Mouse (Mus musculus): Measurements from ENCODE around the gene Map7d3.

The Map7d3 gene

DNA sequence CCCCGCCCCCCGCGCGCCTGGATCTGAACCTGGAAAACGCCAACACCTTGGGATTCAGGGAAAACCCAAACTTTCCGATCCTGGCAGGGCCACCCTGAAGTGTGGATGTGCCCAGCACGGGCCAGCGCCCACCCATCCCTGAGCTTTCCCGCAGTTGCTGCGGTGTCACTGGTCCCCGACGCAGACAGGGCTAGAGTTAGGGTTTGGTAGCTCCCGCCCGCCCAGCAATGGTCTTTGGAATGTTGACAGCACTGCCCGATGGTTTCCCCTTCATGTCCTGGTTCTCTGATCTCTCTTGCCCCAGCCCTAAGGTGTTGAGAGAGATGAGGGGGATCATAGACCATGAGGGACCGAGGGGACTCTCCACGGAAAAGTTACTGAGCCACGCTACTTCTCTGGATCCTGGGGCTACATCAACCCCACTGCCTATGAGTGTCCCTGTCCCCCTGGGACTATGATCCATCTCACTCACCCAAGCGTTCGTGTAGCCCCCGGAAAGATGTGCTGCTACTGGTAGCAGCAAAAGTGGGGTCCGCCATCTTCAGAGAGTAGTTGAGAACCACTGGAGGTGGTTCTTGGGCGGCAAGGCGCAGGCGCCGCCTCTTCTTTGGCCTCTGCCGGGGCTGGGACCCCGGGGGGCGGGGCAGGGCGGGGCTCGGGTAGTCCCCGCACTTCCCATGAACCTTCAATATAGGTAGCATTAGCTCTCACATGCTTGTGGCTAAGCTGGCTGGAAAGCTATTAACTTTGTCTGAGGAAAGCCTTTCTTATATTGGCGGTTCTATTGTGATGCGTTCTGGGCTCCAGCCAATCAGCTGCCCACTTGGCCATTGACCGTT is at the start of gene Map7d3:
Map7d3 (minus strand) TSS at position 562 of the 839 bp plus-strand sequence.
- DNase-seq = peak; percentile 11

DNA sequence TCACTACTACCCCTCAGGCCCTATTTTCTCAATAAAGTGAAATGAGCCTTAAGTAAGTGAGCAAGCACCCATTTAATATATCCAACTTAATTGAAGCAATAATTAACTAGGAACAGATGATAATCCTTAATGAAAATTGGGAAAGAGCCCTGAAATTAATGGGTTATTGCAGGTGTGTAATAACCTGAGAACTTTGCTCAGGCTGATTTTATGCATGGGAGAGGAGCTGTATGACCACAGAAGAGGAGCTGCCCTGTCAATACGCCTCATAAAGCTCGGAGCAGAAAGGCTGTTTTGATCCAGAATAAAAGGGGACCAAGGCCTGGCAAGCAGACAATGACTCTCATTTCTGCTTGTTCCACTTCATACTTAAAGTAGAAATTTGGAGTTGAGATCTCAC is 47.7 kb upstream of the Map7d3 start, which contains the start of gene Adgrg4:
Adgrg4 (plus strand) TSS at position 301 of the 400 bp plus-strand sequence.
- no peak for DNase-seq

DNA sequence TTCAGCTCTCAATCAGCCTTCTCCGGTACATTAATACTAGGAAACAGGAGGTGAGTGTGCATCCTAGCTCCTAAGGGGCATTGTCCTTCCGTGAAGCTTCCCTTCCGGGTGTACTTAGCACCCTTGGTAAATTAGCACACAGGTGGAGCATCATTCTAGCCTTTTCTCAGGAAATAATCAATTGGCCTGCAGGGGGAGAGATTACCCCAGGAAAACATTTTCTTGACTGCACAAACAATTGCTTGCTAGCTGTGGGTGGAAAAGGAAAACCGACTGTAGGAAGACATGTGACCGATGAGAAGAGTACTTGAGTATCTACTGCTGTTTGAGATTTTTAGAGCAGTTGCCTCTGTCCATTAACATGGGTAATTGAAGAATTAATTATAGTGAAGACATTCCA is 19.1 kb upstream of the Map7d3 start:
- DNase-seq = no peak

DNA sequence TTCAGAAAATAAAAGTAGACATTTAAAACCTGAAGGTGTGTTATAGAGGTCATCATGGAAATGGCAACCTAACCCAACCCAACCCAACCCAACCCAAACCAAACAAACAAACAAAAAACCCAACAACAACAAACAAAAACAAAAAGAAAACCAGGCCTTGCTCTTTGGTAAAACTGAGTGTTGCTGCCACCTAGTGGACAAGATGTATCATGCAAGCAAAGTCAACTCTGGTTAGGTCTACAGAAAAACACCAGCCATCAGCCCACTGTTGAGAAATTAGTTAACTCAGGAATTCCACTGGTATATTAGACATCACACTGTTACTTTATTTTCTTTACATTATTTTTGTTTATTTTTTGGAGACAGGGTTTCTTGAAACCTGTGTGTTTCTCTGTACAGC is 17.2 kb upstream of the Map7d3 start:
- peak; percentile 53 for DNase-seq

DNA sequence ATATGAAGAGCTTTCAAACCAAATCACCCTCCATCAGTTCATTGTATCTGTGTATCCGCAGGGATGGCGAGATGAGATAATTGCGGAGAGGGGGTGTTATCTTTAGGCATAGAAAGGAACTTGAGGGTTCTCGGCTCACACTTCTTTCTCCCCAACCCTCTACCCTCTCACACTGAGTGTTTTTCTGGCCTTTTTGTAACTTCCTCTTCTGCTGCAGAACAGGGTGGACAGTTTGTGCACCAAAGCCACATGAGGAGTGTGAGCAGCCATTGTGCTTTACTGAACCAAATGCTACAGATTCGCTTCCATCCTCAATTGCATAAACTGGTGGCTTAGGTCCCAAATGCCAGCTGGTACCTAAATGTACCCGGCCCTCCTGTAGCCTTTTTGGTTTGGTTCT is 13.7 kb upstream of the Map7d3 start:
- DNase-seq = no peak

DNA sequence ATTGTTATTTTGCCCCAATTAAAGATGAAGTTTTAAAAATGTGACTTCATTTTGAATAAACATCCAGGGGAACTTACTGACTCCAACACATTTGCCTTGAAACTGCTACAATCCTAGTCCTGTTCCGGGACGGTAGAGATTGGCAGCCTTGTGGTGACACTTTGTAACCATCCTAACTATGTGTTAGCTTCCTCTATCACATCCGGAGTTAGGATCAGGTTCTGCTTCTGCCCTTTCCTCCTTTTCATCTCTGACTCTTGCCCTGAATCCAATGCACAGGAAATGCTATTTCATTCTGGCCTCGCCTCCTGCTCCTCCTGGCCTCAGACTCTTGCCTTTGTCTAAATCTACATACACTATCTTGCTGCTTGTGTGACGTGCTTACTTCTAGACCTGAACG is 5.4 kb upstream of the Map7d3 start:
- peak; percentile 11 for DNase-seq

DNA sequence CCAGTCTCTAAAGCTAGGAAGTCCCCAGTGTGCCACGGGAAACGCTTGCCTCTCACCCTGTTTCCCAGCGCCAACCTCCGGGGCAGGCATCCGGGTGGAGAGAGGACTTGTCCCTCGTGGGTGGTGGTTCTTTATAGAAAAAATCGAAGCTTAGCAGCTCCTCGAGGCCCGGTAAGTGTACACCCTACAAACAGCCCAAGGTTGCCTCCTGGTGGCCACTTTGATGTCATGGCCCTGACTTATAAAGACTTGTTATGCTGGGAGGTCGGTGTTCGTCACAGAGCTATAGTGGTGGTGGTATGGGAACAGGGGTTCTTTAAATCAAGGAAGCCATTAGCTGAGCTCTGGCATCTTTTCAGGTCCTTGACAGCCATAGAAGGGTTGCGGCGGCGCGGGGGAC is 30.9 kb downstream of the Map7d3 start:
- DNase-seq = peak; percentile 81

DNA sequence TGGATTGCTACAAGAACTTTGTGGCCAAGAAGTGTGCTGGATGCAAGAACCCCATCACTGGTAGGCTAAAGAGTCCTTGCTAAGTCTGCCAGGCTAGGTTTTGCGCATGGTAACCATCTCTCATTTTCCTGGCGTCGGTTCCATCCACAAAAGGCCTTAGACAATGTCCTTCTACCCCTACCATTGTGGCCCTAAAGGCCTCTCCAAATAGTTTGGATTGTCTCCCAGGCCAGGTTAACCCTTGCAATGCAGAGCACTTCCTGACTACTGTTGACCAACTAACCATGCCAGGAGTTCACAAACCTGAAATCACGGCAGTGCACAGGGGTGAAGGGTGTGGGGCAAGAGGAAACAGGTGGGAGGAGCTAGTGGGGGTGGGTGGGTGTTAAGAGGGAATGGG is 31.5 kb downstream of the Map7d3 start:
- no peak for DNase-seq

DNA sequence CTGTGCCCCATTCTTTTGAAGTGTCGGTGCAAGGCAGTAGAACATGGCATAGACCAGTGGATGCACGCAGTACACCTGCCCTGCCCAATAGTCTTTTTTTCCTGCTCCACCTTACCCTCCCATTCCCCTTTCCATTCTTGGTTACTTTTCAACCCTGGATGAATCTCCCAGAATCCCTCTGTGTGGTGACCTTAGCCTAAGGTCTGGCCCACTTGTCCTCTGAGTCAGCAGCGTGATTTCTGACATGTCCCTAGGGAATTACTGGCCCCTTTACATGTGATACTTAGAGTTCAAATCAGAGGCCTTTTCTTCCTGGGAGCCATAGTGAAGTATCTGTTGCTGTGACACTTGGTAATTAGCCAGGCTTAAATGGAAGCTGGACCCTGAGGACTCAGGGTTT is 34.6 kb downstream of the Map7d3 start:
- no peak for DNase-seq

DNA sequence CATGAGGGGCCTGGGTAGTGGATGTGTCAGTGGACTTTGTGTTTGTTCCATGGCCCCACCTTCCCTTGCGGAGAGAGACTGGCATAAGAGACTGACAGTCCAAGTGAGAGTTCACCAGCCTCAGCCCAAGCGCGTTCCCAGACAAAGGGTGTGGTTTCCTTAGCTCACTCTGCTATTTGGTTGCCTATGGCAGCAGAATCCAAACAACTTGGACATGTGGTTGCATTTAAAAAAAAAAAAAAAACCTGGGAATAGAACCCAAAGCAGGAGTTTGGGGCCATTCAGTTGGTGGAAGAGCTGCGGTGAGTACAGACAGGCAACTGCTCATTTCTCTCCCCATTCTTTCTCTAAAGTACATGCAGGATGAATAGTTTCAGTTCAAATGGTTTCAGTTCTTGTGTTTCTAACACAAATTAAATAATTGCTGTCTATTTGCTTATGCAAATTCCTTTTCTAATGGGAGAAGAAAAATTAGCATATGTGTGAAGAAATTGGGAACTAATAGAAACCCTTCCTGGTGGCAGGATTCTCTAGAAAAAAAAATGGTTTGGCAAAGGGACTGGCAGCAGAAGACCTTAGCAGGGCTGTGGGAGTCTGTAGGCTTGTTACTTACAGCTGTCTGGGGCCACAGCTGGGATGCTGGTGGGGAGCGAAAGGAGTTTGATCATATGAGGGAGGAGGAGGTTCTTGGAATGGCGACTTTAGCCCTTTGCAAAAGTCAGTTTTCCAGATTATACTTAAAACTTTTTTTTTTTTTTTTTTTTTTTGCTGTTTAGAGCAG is 35.7 kb downstream of the Map7d3 start:
- DNase-seq = peak; percentile 83

DNA sequence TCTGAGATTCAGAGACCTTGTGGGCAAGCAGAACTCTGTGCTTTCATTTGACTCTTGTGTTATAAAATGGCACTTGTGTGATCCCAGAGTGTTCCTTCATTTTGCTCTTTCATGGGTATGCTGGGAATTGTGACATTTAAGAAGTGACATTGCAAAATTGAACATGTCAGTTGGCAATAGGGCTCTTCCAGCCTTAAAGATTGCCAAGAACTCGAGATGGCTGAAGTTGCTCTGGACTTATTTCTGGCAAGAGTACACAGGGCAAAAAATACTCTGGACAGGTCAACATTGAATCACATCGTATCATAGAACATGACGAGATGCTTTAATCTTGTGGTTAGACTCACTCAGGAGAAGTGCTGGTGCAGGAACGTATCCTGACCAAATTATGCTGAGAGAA is 48.8 kb downstream of the Map7d3 start:
- DNase-seq = no peak

DNA sequence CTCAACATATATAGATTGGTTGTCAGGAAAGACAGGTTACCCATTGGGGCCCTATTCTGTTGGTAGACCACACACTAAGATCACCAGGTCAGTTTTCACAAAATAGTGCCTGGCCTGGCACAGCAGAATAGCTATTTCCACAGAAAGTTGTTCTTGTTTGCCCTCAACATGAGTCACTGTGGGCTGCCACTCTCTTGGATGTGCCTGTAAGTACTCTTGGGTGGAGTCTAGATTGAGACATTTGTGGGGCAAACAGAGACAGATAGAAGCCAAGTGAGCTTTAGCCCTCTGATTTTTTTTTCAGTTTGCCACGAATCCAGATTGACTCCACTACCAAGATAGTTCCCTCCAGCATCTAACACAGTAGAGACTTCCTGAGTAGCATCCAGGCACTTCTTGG is 50.4 kb downstream of the Map7d3 start:
- no peak for DNase-seq

DNA sequence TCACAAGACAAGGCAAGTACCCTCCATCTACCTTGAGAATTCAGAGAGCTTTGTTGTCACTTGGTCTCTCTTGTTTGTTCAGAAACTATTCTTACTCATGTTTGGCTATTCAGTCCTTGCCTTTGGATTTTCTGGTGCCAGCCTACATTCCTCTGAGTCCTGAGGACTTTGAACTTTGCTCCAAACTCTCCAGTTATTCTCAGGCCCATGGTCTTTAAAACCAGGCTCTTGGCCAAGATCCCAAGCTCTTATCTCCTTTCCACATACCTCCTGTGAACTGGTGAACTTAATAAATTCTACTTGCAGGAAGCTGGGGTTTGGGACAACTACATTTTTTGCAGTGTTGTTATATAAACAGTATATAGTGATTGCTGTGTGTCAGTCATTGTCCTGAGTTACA is 52.3 kb downstream of the Map7d3 start:
- peak; percentile 77 for DNase-seq

DNA sequence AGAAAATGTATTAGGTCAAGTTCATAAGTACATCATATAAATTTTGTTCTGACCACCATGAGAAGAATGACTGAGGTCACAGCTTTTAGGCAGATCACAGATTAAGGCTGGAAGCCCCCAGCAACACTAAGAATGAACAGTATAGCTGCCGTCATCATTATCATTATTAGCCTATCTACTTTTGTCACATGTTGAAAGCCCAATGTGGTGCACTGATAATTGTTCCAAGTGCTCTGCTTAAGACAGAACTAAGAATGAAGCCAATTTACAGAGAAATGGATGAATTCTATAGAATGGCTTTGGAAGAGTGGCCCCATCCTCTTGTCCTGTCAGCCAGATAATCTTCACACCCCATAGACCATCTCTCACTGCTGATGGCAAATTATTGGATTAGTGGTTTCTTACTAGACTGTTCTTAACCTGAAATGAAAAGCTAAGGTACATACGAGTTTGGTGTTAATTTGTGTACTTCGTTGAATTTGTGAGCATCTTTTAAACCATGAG is 61.8 kb downstream of the Map7d3 start:
- no peak for DNase-seq

DNA sequence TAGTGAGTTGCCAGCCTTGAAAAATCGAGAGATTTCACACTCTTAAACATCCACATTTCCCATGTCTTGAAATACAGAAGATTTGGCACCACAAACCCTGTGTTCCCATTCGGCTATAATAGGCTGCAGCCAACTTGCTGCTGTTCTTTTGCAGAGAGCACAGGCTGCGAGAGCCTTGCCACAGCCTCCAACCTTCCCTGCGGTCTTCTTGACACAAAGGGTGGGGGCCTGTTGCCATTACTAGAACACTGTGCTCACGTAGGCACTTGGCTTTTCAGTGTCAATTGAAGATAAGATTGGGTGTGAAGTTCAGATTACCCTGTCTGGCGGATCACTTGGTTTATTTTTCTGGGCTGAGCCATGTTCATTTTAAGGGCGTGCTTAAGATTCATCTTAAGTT is 65.8 kb downstream of the Map7d3 start:
- DNase-seq = peak; percentile 35

DNA sequence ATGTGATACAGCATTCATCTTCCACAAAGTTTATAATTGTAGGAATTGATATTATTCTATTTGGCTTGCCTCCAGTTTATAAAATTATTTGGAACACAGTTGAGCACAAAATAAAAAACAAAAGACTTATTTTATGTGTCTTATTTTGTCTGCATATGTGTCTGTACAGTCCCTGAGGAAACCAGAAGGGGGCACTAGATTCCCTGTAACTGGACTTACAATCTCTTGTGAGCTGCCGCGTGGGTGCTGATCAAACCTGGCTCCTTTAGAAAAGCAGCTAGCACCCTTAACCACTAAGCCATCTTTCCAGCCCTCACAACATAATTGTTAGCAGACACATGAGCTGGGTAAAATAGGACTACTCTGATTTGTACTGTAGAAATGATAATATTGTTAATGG is 66.5 kb downstream of the Map7d3 start:
- peak; percentile 84 for DNase-seq

DNA sequence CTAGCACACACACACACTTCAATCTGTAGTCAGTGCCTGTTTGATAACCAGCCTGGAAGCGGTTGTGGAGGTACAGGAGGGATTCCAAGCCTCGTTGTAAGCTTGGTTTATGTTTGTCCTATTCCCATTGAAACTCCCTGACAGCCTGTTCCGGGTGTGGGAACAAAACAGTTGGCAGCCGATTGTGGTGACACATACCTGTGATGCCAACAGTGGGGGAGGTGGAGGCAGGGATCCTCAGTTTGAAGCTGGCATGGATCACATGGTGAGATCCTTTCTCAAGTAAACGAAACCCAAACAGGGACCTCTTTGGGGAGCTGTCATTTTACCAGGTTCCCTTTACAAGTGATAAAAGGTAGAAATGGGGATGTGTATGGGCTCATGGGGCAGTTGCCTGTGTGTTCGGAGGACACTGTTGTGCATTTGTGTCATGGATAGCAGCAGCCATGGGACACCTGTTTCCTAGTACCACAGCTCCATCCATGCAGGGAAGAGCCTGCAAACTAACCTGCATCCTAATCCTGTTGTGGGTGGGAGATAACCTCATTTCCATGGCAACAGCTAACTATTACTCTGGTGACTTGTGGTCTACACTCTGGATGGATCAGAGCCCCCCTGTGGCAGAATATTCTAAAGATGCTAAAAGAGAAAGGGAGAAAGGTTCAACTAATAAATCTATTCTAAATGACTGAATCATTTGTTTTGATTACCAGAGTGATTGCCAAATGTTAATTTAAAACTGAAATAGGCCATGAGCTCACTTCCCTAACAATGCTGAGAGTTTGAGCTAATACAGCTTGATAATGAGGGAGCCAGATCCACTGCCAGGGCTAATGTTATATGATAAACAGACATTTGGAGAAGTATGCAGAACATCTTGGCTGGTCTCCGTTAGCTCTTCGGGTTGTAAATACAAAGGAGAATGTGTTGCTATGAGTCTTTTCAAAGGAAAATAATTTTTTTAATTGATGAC is 68.5 kb downstream of the Map7d3 start:
- DNase-seq = no peak

DNA sequence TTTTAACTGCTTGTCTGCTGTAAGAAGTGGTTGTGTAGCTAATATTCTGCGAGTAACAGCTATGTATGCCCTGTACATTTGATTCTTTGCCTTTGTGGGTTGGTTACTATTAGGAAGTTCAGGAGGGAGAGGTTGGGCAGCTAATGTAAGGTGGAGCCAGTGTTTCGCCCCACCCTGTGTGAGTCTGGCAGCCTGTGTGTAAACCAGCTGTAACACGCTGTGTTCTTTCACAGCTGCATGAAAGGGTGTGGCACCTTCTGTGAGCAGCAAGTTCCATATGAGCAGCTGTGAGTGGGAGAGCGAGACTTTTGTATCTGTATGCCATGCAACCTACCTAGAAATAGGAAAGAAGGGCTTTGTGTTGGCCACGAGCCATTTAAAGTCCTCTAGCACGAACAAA is 70.0 kb downstream of the Map7d3 start:
- DNase-seq = peak; percentile 41

DNA sequence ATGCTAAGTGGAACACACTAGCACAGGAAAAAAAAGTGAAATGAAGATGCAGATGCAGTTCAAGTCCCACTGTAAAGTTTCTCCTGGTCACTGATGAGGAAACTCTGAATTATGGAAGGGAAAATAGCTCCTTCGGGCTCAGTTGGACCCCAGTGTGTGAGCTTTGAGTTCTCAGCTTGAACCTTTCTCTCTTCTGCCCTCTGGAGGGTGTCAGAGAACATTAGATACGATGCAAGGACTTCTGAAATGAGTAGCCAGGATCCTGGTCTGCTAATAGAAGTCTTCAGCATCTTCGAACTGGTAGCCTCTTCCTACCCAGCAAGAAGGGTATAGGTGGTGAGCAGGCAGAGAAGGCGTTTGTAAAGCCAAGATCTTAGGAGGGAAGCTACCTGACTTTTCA is 70.6 kb downstream of the Map7d3 start:
- no peak for DNase-seq

Measured in lung, postnatal 36 days (tissue).